Mouse (Mus musculus) liver, embryonic 11.5 days (tissue): Measurements from ENCODE around the gene Smg6. TPM values are rescaled to one million over a fixed set of nuclear protein-coding genes. Genes with fewer than 3 reads are reported as not detected.
"Not testable (repeated sequence)": the region's sequence is repeated elsewhere in the genome, so short reads cannot be mapped to it uniquely, and the experiment has no call there.

Source experiments
- ATAC-seq: fragments of 200-750 bp; cut with Nextera tagmentation; replicated peaks from 2 replicates; pipeline ENCODE4 v1.8.0; 2017; ENCODE audit warnings: moderate number of reproducible peaks, mild to moderate bottlenecking, moderate TSS enrichment, moderate library complexity; ENCODE audit not compliant: low FRiP score
- DNase-seq: peaks from one replicate; pipeline ENCODE4 v3.0.0-alpha.2; 2017; ENCODE audit warnings: low spot score
- H3K27ac ChIP-seq: fragments of 300-500 bp; sonication (generic); 2 replicates; pipeline ENCODE4 v1.5.1; 2014; ENCODE audit warnings: mild to moderate bottlenecking, low read depth, low read length, control low read depth
- H3K27me3 ChIP-seq: fragments of 300-500 bp; sonication (generic); replicated peaks from 2 replicates; pipeline ENCODE4 v1.6.1; 2014; ENCODE audit warnings: low read length, mixed read lengths; ENCODE audit not compliant: control insufficient read depth, insufficient read depth
- H3K36me3 ChIP-seq: fragments of 300-500 bp; sonication (generic); 2 replicates; pipeline ENCODE4 v1.6.1; 2014; ENCODE audit warnings: mild to moderate bottlenecking, low read length, moderate library complexity, mixed read lengths; ENCODE audit not compliant: control insufficient read depth, insufficient read depth
- H3K4me1 ChIP-seq: fragments of 300-500 bp; sonication (generic); replicated peaks from 2 replicates; pipeline ENCODE4 v1.6.1; 2014; ENCODE audit warnings: low read length, mixed read lengths; ENCODE audit not compliant: control insufficient read depth, insufficient read depth
- H3K4me2 ChIP-seq: fragments of 300-500 bp; sonication (generic); 2 replicates; pipeline ENCODE4 v1.6.1; 2014; ENCODE audit warnings: mild to moderate bottlenecking, control low read depth, moderate library complexity
- H3K4me3 ChIP-seq: fragments of 300-500 bp; sonication (generic); 2 replicates; pipeline ENCODE4 v1.5.1; 2014; ENCODE audit warnings: low read depth, low read length, control low read depth
- H3K9ac ChIP-seq: fragments of 300-500 bp; sonication (generic); 2 replicates; pipeline ENCODE4 v1.6.1; 2014; ENCODE audit warnings: low read depth, low read length, control low read depth
- H3K9me3 ChIP-seq: fragments of 300-500 bp; sonication (generic); 2 replicates; pipeline ENCODE4 v1.6.1; 2016; ENCODE audit warnings: low read length, inconsistent platforms, mixed read lengths; ENCODE audit not compliant: control insufficient read depth
- WGBS: fragments of 180-500 bp; shearing (Covaris S2); extraction: QIAGEN DNeasy Blood & Tissue Kit; methylation state at CpG from one replicate; pipeline ENCODE4 v1.1.7; 2014; 5-methylcytosine and 5-hydroxymethylcytosine counted together
- polyA plus RNA-seq: library from polyadenylated mRNA; unstranded; fragments of >200 nt; fragmentation: Nextera tagmentation; extraction: Ambion mirVana; gene quantifications from 2 replicates; pipeline ENCODE4 v1.2.1, GENCODE M21; 2014

Gene Smg6
- polyA plus RNA-seq, 1 experiment from 2014 or later: 12.4 TPM

GRCm38 (mm10) chr11:74994856-74995255 is 69.2 kb downstream of the Smg6 start:
- no peak overlapping the region for H3K9ac ChIP-seq
- no peak overlapping the region for H3K4me2 ChIP-seq
- no peak overlapping the region for H3K27ac ChIP-seq
- no peak for DNase-seq
- ATAC-seq: no peak
- peaks cover 3% of the 10 kb centered on the region; the same call in 1 of the 2 replicates for H3K4me1 ChIP-seq
- no peaks in the 10 kb centered on the region for H3K36me3 ChIP-seq
- no peaks in the 10 kb centered on the region for H3K9me3 ChIP-seq
- no peak overlapping the region for H3K4me3 ChIP-seq
- H3K27me3 ChIP-seq: no peaks in the 10 kb centered on the region

- no peak for ATAC-seq
- Histone ChIP-seq H3K4me2 (no peak overlapping the region), H3K27ac (no peak overlapping the region), H3K4me3 (no peak overlapping the region), H3K9me3 (no peaks in the 10 kb centered on the region), H3K4me1 (peaks cover 3% of the 10 kb centered on the region; the same call in 1 of the 2 replicates), H3K27me3 (no peaks in the 10 kb centered on the region), H3K9ac (no peak overlapping the region), H3K36me3 (no peaks in the 10 kb centered on the region)
- no peak for DNase-seq
- 83% methylated on average over 1 of the region's 1 CpGs for WGBS
These were observed 70.9 kb downstream of the Smg6 start for GRCm38 (mm10) chr11:74996482-74996881.

- Histone ChIP-seq H3K9me3 (no peaks in the 10 kb centered on the region), H3K9ac (no peak overlapping the region), H3K36me3 (no peaks in the 10 kb centered on the region), H3K4me3 (no peak overlapping the region), H3K4me2 (no peak overlapping the region), H3K27ac (no peak overlapping the region), H3K4me1 (no peaks in the 10 kb centered on the region), H3K27me3 (no peaks in the 10 kb centered on the region)
- 79% methylated on average over 10 of the region's 10 CpGs for WGBS
- ATAC-seq (no peak), DNase-seq (no peak)
These were observed 75.4 kb downstream of the Smg6 start for GRCm38 (mm10) chr11:75000869-75001653.

GRCm38 (mm10) chr11:75008270-75008669 is 82.6 kb downstream of the Smg6 start:
- no peaks in the 10 kb centered on the region for H3K9me3 ChIP-seq
- no peak overlapping the region for H3K9ac ChIP-seq
- H3K4me3 ChIP-seq: no peak overlapping the region
- no peak overlapping the region for H3K27ac ChIP-seq
- H3K4me2 ChIP-seq: no peak overlapping the region
- peaks cover 4% of the 10 kb centered on the region; the same call in 1 of the 2 replicates for H3K4me1 ChIP-seq
- WGBS: 81% methylated on average over 2 of the region's 2 CpGs
- no peak for DNase-seq
- H3K27me3 ChIP-seq: no peaks in the 10 kb centered on the region
- H3K36me3 ChIP-seq: no peaks in the 10 kb centered on the region
- ATAC-seq: no peak

GRCm38 (mm10) chr11:75009537-75009936 is 83.9 kb downstream of the Smg6 start:
- WGBS: 86% methylated on average over 2 of the region's 2 CpGs
- not testable (repeated sequence) for H3K27ac ChIP-seq, H3K9me3 ChIP-seq, H3K27me3 ChIP-seq, H3K9ac ChIP-seq, ATAC-seq, DNase-seq, H3K4me3 ChIP-seq, H3K4me2 ChIP-seq, H3K4me1 ChIP-seq, H3K36me3 ChIP-seq

- H3K9ac ChIP-seq: no peak overlapping the region
- H3K4me1 ChIP-seq: peaks cover 12% of the 10 kb centered on the region
- no peak for ATAC-seq
These were observed 87.5 kb downstream of the Smg6 start for GRCm38 (mm10) chr11:75012997-75013694.

GRCm38 (mm10) chr11:75013764-75014695 is 88.4 kb downstream of the Smg6 start:
- Histone ChIP-seq H3K9me3 (no peaks in the 10 kb centered on the region), H3K4me2 (no peak overlapping the region), H3K36me3 (no peaks in the 10 kb centered on the region), H3K4me1 (peaks cover 12% of the 10 kb centered on the region), H3K9ac (no peak overlapping the region), H3K4me3 (no peak overlapping the region), H3K27me3 (no peaks in the 10 kb centered on the region), H3K27ac (peak overlapping the region; percentile 44)
- WGBS: 86% methylated on average over 12 of the region's 12 CpGs
- ATAC-seq (no peak), DNase-seq (no peak)

More at GRCm38 (mm10) chr11:75012997-75013694, 87.5 kb downstream of the Smg6 start:
- 46% methylated on average over 11 of the region's 12 CpGs for WGBS
- Histone ChIP-seq H3K36me3 (no peaks in the 10 kb centered on the region), H3K9me3 (no peaks in the 10 kb centered on the region), H3K4me2 (no peak overlapping the region; the same call in 1 of the 2 replicates), H3K27ac (peak overlapping the region; percentile 68), H3K27me3 (no peaks in the 10 kb centered on the region), H3K4me3 (no peak overlapping the region)
- peak; percentile 42 for DNase-seq

DNA sequence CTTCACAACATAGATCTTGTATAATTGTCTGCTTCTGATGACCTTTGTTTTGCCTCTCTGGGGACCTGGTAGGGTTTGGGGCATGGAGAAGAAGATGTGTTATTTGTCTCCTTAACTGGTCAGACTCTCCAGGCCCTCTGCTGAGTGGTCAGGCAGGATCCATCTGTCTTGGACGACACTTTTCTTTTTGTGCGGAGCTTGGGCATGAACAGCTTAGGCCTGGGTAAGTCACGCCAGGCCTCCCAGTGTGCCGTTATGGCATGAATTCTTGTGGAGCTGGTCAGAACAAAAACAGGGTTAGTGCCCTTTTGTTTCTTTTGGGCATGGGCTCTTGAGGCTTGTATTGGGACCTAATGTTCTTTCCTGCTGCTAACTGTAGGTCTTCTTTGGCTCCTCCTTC is 89.2 kb downstream of the Smg6 start:
- WGBS: 86% methylated on average over 4 of the region's 4 CpGs
- Histone ChIP-seq H3K9ac (no peak overlapping the region), H3K4me1 (peaks cover 12% of the 10 kb centered on the region), H3K36me3 (no peaks in the 10 kb centered on the region), H3K27ac (peak overlapping the region; percentile 44; the same call in 1 of the 2 replicates), H3K4me3 (no peak overlapping the region), H3K4me2 (no peak overlapping the region), H3K27me3 (no peaks in the 10 kb centered on the region), H3K9me3 (no peaks in the 10 kb centered on the region)
- DNase-seq (no peak), ATAC-seq (no peak)
